Mouse (Mus musculus): ENCODE measurements around the gene Ctnnd2.

GRCm38 (mm10) chr15:30610613-30611012 is 438.2 kb downstream of the Ctnnd2 start:
- TF ChIP-seq POLR2A (IDR thresholded peaks at IDR 0.05; ENCODE audit: control insufficient read depth, extremely low read depth, insufficient read depth, low read length, poor library complexity): no peak
- TF ChIP-seq CTCF (IDR thresholded peaks at IDR 0.05; ENCODE audit: borderline replicate concordance, control insufficient read depth, extremely low read depth, insufficient read depth, low read length, poor library complexity): no peak
